Mouse (Mus musculus) T-helper 1 cell (primary cell): ENCODE results near the gene Ifi213.
"Not testable (repeated sequence)": the region's sequence is repeated elsewhere in the genome, so short reads cannot be mapped to it uniquely, and the experiment has no call there.

Source experiments
- in situ Hi-C: fragments of 300-600 bp; cut with MboI, MseI; formaldehyde crosslinking; loops from one replicate; pipeline ENCODE4 v1.15.1; 2025; ENCODE audit warnings: high pct_unique_total_duplicates

Gene Ifi213

DNA sequence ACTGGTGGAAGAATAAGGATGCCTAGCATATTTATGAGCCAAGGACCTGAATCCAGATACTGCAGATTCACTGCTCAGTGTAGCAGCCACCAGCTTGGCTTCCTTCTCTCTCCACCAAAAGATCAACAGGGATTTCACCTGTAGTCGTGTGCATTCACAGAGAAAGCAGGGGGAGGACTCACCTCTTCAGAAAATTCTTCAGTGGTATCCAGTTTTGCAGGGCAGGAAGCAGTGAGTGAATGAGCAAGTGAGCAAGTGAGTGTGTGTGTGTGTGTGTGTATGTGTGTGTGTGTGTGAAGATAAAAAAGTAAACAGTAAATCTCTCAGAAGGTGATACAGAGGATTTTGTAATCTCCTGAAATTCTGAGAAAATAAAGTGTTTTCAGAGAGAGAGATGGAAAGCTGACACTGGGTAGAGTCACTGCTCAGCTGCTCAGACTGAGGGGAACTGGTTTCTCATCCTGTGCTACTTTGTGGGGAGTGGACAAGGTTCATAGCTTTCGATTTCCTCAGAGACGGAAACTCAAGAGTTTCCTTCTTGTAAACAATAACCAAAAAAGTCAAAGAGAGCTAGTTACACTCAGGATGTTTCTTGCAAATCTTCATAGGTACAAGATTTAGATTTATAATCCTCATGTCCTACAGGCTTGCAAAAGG lies at the start of gene Ifi213:
TSS of gene Ifi213 (minus strand) at position 437 of the 657 bp plus-strand sequence.
- in situ Hi-C loops = not testable (repeated sequence)

DNA sequence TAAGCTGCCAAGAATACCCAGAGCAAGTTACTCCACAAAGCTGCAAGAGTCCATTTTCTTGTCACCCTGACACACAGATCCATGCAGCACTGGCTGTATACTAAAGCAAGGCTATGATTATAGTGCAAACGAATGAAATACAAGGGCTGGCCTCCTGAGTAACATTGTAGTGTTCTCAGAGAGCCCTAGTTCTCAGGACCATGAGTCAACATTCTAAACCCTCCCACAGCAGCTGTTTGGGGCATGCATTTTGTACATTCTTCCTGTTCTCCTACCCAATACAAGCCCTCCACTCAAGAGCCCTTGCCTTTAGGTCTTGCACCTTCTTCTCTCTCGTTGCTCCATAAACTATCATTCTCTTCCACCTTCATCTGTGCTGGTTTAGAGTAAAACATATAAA lies 46.3 kb upstream of the Ifi213 start:
- in situ Hi-C loops = no loop called here

DNA sequence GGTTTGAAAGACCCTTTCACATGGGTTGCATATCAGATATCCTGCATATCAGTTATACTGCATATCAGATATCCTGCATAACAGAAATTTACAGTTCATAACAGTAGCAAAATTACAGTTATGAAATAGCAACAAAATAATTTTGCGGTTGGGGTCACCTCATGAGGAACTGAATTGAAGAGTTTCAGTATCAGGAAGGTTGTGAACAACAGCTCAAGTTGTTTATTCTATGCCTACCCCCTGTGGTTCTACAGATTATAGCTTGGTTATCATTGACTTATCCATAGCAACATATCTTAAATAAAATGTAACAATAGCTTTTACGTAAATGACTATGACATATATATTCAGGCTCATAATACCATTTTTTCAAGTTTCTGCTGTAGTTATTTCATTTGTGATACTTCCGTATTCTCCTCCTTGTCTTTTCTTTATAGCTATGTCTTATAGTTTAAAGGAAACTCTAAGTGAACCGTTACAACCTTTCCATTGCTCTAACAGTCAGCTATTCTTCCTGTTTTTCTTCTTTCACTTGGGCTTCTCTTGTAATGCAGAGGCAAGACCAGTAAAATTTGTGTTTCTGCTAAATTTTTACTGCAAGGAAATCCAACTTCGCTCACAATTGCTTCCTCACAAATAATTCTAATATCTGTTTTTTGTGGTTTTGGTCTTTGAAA lies 35.0 kb upstream of the Ifi213 start:
- in situ Hi-C loops = no loop called here

DNA sequence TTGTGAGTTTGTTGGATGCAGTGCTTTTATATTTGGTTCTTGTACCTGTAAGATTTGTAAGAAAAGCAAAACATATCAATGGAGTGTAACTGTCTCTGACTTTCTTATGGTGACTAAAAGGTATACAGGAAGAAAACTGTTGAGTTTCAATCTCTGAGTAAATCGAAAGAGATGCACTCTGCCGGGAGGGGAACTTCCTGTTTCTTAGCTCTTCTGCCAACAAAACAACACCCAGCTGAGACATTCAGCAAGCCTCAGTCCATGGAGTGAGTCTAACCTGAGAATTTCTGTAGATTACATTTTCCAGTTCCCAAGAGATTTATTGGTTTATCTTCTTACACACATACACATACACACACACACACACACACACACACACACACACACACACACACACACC lies 31.5 kb upstream of the Ifi213 start, which contains the start of gene Ifi209:
TSS of gene Ifi209 (plus strand) at position 296 of the 400 bp plus-strand sequence.
- in situ Hi-C loops = not testable (repeated sequence)

DNA sequence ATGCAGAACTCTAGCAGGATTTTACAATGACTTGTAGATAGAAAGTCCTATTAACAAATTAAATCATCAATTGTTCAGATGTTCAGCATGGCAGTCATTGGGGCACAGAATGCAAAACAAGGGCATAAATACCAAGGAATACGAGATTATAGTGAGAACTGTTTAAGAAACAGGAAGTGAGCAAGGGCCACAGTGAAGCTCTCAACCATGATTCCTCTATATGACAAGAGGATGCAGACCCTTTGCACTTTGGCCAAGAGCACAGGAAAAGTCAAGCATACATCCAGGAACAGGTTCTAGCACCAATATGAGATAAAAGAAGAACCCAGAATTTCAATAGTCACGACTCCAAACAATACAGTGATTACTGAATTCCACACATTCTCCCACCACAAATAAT lies 27.6 kb upstream of the Ifi213 start:
- in situ Hi-C loops = no loop called here

DNA sequence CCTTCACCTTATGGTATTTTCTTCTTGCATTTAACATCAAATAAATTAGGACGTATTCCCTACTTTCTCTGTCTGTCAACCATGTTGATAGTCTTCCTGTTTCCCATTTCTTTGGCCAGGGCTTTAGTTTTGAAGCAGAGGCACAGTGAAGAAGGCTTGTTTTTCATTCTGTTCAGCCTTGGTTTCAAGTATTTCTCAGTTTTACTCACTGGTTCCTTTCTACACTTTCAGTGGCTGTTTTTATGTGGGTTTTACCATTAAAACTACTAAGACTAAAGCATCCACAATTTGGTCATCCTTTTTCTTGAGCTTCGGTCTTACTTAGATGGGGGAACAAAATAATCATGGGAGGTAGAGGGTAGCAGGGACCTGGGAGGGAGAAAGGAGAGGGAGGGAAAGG lies 25.0 kb upstream of the Ifi213 start:
- in situ Hi-C loops = no loop called here

DNA sequence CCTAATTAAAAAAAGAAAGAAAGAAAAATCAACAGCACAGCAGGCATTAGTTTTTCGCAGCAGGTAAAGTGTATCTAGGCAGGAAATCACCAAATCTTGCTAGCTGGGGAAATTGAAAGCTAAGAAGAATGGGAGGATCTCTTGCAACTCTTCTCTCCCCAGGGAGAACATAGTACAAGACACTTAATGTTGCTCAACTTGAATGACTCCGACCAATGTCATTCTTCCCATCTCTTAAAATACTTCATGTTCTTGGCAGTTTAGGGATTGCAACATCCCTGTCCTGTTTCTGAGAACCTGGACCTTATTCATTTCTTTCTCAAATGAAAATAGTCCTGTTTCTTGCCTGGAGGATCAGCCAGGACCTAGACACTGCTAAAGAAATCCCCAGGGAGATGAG lies 23.1 kb upstream of the Ifi213 start:
- in situ Hi-C loops = not testable (repeated sequence)

DNA sequence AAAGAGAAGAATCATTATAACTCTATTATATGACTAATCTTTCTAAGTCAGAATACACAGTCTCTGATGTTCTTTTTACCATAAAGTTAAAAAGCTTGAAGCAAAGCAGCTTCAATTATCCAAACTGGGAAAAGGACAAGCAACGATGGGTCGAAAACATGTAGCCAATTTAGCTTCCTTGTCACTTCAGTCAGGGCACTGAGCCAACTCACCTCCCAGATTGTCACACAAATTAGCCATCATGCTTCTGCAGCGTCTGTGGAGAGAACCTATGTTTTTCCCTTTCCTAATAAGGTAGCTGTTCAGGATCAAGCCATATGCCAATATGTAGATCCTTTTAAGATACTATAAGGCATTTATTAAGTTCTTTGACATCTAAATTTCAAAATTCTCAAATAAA lies 11.2 kb upstream of the Ifi213 start:
- in situ Hi-C loops = not testable (repeated sequence)

DNA sequence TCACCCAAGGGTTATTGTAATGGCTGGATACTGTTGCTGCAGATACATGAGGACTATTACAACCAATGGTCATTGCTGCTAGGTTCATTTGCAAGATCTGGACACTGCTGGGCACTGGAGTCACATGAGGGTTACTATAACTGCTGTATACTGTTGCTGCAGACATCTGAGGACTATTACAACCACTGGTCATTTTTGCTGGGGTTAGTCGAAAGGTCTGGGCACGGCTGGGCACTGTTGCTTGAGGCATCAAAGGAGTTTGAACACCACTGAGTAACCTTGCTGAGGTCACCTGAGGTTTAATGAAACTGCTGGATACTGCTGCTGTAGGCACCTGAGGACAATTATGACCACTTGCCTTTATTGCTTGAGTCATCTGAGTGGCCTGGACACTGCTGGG lies 9.4 kb downstream of the Ifi213 start:
- in situ Hi-C loops = not testable (repeated sequence)

DNA sequence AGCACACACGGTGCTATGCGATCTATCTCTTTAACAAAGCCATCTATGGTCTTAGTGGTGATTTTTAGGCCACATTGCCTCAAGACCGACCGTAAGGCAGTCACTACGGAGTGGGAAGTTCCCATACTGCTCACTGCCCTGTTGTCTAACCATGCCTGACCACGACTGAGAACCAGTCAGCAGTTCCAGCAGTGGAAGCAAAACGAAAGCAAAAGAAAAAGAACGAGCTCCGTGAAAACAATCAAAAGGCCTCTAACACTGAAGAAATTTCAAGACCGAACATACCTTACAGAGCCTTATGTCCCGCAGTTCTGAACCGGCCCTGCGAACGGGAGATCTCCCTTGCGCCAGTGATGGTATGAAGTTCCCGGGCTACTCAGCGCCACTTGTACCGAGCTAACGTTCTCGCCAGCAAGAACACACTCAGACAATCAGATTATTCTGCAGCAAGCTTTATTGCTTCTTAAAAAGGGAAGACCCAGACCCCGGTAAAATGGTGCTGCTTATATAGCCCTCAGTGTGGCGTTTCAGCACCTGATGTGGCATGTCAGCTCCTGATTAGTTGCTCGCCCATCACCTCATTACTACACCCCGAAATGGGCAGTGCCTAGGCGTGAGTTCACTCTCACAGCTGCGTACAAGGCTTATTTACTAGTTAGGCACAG lies 19.0 kb downstream of the Ifi213 start:
- in situ Hi-C loops = no loop called here

DNA sequence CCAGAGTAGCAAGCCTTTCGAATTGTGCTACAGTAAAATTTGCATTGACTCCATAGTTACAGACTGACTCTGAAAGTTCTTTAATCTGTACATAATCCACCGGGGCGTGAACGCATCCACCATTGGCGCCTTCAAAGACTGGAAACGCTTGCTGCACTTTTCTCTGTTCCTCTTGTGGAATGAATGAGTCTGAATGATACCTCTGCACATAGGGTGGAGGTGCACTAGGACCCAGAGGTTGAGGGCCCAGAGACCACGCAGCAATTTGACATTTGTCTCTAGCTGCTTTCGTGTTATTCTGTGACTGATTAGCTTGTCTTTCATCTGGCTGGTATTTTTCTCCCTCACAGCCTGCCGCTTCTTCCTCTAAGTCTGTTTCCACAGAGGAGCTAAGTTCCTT lies 20.0 kb downstream of the Ifi213 start:
- in situ Hi-C loops = no loop called here

DNA sequence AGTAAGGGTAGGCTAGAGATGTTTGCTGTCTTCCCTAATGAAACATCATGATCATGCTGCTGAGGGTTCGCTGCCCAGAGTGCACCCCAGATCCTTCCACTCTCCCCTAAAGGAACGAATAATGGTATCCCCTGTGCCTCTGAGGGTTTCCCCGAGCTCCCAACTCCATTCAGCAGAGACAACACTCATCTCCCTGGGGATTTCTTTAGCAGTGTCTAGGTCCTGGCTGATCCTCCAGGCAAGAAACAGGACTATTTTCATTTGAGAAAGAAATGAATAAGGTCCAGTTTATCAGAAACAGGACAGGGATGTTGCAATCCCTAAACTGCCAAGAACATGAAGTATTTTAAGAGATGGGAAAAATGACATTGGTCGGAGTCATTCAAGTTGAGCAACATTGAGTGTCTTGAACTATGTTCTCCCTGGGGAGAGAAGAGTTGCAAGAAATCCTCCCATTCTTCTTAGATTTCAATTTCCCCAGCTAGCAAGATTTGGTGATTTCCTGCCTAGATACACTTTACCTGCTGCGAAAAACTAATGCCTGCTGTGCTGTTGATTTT lies 48.5 kb downstream of the Ifi213 start:
- in situ Hi-C loops = not testable (repeated sequence)

DNA sequence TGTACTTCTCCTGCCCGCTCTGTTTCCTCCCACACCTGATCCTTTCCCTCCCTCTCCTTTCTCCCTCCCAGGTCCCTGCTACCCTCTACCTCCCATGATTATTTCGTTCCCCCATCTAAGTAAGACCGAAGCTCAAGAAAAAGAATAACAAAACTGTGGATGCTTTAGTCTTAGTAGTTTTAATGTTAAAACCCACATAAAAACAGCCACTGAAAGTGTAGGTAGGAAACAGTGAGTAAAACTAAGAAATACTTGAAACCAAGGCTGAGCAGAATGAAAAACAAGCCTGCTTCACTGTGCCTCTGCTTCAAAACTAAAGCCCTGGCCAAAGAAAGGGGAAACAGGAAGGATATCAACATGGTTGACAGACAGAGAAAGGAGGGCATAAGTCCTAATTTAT lies 50.3 kb downstream of the Ifi213 start:
- in situ Hi-C loops = not testable (repeated sequence)

DNA sequence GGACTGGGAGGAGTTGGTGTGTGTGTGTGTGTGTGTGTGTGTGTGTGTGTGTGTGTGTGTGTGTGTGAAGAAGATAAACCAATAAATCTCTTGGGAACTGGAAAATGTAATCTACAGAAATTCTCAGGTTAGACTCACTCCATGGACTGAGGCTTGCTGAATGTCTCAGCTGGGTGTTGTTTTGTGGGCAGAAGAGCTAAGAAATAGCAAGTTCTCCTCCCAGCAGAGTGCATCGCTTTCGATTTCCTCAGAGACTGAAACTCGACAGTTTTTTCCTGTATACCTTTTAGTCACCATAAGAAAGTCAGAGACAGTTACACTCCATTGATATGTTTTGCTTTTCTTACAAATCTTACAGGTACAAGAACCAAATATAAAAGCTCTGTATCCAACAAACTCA lies 63.3 kb downstream of the Ifi213 start, which contains the start of gene Ifi214:
TSS of gene Ifi214 (minus strand) at position 167 of the 400 bp plus-strand sequence.
- in situ Hi-C loops = not testable (repeated sequence)

DNA sequence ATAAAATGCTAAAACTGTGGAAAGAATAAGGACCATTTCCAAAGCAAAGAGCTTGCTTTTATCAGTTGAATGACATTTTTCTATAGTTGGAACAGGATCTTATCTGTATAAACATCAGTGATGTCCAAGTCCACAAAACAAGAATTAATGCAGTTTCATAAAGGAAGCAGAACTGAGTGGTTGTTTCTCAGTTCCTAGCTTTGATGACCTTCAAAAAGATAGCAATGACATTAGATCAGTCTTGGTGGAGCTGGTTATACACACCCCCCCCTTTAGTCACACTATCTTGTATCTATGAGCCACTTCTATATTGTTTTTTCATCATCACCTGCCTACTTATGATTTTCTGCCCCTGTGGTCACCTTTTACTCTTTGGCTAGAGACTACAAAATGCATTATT lies 77.6 kb downstream of the Ifi213 start:
- in situ Hi-C loops = no loop called here
